Mouse (Mus musculus): ENCODE data around the gene Tcf25. TPM values are rescaled to one million over a fixed set of nuclear protein-coding genes. Genes with fewer than 3 reads are reported as not detected.

The Tcf25 gene
- polyA plus RNA-seq, 1 experiment from 2014 or later, result 144 TPM

DNA sequence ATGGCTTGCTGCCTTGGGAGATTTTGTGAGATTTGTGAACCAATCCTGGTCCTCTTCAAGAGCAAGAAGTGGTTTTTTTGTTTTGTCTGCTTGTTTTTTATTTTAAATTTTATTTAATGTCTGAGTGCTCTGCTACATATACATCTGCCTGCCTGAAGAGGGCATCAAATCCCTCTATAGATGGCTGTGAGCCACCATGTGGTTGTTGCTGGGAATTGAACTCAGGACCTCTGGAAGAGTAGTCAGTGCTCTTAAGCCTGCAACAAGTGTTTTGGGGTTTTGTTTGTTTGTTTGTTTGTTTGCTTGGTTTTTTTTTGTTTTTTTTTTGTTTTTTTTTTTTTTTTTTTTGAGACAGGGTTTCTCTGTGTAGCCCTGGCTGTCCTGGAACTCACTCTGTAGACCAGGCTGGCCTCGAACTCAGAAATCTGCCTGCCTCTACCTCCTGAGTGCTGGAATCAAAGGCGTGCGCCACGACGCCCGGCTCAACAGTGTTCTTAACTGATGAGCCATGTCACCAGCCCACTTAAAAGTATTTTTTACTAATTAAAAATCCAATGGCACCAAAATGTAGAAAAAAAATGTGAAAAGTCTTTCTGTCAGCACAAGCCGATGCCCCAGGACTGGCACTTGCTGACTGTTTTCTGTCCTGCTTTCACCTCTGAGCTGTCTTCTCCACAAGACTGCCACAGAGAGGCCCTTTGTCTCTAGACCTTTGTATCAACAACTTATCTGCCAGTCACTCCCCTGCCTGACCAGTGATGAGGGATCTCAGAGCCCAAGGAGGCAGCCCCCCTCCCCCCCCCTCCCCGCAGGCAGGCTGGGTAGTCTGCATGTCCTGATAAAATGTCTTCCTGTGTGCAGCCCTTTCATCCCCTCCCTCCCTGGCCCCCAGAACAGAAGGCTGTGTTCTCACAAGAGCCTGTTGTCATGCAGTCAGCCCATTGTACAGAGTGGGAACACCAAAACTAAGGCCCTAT is 42.7 kb downstream of the Tcf25 start:
- no peak for ATAC-seq
- 72% methylated on average over 8 of the region's 8 CpGs for WGBS
- TF ChIP-seq EP300 (IDR thresholded peaks at IDR 0.05) (no peak), CTCF (IDR thresholded peaks at IDR 0.05) (peak; percentile 47)
- Histone ChIP-seq H3K27me3 (replicated peaks; ENCODE audit: insufficient read depth, low read length) (peaks cover 15% of the 10 kb centered on the region), H3K4me2 (replicated peaks; ENCODE audit: low read depth, low read length) (no peak overlapping the region), H3K36me3 (ENCODE audit: insufficient read depth, low read length) (no peaks in the 10 kb centered on the region), H3K9ac (replicated peaks; ENCODE audit: low read depth) (no peak overlapping the region), H3K27ac (ENCODE audit: low read length) (no peak overlapping the region), H3K4me3 (ENCODE audit: low read depth, low read length) (no peak overlapping the region), H3K4me1 (ENCODE audit: insufficient read depth, low read depth, low read length) (no peaks in the 10 kb centered on the region), H3K9me3 (ENCODE audit: low read length) (no peaks in the 10 kb centered on the region)
- DNase-seq (ENCODE audit: low spot score), result no peak

DNA sequence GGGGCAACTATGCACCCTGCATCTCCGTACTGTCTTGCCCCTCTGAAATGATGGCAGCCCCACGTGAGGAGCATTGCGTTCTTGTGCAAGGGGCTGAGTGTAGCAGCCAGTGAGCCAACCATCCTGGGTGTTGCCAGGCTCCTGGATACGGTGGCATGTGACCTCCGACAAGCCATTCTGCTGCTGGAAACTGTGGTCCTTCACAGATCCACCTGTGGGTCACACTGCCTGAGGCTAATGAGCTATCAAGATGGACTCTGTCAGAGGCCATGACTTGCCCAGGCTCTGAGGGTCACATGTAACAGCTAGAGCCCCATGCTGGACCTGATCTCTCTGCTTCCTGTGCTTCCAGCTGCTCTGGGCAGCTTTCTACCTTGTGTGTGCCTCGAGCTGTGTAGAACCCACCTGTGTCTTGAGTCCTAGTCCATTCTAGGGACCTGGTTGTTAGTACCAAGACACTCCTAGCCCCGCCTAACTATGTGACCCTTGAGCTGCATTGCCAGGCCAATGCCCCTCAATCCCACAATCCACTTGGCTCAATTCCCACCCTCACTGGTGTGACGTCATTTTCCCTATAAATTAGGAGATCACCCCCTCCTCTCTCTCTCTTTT is 43.5 kb downstream of the Tcf25 start:
- no peak overlapping the region for H3K9ac ChIP-seq (replicated peaks; ENCODE audit: low read depth)
- no peak overlapping the region for H3K4me2 ChIP-seq (replicated peaks; ENCODE audit: low read depth, low read length)
- no peak for TF ChIP-seq CTCF (IDR thresholded peaks at IDR 0.05)
- no peak overlapping the region for H3K27ac ChIP-seq (ENCODE audit: low read length)
- no peak overlapping the region for H3K4me3 ChIP-seq (ENCODE audit: low read depth, low read length)
- H3K36me3 ChIP-seq (ENCODE audit: insufficient read depth, low read length), result no peaks in the 10 kb centered on the region
- H3K4me1 ChIP-seq (ENCODE audit: insufficient read depth, low read depth, low read length), result no peaks in the 10 kb centered on the region
- no peak for ATAC-seq
- peaks cover 7% of the 10 kb centered on the region; the same call in 1 of the 2 replicates for H3K27me3 ChIP-seq (replicated peaks; ENCODE audit: insufficient read depth, low read length)
- no peaks in the 10 kb centered on the region for H3K9me3 ChIP-seq (ENCODE audit: low read length)
- DNase-seq (ENCODE audit: low spot score), result no peak
- WGBS, result 57% methylated on average over 8 of the region's 8 CpGs

DNA sequence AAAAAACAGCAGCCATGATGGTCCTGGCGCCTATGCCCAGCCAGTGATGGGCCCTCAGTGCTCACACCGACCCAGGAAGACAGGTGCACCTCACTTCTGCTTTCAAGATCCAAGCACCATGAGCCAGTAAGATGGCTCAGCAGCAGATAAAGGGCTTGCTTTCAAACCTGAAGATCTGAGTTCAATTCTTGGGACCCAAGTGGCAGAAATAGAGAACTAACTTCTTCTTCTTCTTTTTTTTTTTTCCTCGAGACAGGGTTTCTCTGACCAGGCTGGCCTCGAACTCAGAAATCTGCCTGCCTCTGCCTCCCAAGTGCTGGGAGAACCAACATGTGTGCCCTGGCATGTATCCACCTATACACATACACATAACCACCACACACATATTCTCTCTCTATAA is 46.2 kb downstream of the Tcf25 start:
- no peak overlapping the region for H3K9ac ChIP-seq (replicated peaks; ENCODE audit: low read depth)
- no peak overlapping the region for H3K27ac ChIP-seq (ENCODE audit: low read length)
- H3K4me1 ChIP-seq (ENCODE audit: insufficient read depth, low read depth, low read length), result no peaks in the 10 kb centered on the region
- no peaks in the 10 kb centered on the region for H3K9me3 ChIP-seq (ENCODE audit: low read length)
- no peak for DNase-seq (ENCODE audit: low spot score)
- H3K4me3 ChIP-seq (ENCODE audit: low read depth, low read length), result no peak overlapping the region
- no peaks in the 10 kb centered on the region for H3K36me3 ChIP-seq (ENCODE audit: insufficient read depth, low read length)
- 70% methylated on average over 4 of the region's 4 CpGs for WGBS
- TF ChIP-seq CTCF (IDR thresholded peaks at IDR 0.05) (no peak), EP300 (IDR thresholded peaks at IDR 0.05) (no peak)
- no peaks in the 10 kb centered on the region for H3K27me3 ChIP-seq (replicated peaks; ENCODE audit: insufficient read depth, low read length)
- no peak for ATAC-seq
- H3K4me2 ChIP-seq (replicated peaks; ENCODE audit: low read depth, low read length), result no peak overlapping the region

DNA sequence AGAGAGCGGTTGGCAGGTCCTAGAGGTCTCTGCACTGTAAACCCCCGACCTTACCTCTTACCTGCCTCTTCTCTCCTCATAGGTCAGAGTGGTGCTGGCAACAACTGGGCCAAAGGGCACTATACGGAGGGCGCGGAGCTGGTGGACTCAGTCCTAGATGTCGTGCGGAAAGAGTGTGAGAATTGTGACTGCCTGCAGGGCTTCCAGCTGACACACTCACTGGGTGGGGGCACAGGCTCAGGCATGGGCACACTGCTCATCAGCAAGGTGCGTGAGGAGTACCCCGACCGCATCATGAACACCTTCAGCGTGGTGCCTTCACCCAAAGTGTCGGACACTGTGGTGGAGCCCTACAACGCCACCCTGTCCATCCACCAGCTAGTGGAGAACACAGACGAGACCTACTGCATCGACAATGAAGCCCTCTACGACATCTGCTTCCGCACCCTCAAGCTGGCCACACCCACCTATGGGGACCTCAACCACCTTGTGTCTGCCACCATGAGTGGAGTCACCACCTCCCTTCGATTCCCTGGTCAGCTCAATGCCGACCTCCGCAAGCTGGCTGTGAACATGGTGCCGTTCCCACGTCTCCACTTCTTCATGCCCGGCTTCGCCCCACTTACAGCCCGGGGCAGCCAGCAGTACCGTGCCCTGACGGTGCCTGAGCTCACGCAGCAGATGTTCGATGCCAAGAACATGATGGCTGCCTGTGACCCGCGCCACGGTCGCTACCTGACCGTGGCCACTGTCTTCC is 47.1 kb downstream of the Tcf25 start:
- Histone ChIP-seq H3K4me1 (ENCODE audit: insufficient read depth, low read depth, low read length) (no peaks in the 10 kb centered on the region), H3K36me3 (ENCODE audit: insufficient read depth, low read length) (no peaks in the 10 kb centered on the region), H3K27ac (ENCODE audit: low read length) (no peak overlapping the region), H3K9ac (replicated peaks; ENCODE audit: low read depth) (no peak overlapping the region), H3K4me2 (replicated peaks; ENCODE audit: low read depth, low read length) (no peak overlapping the region), H3K27me3 (replicated peaks; ENCODE audit: insufficient read depth, low read length) (no peaks in the 10 kb centered on the region), H3K9me3 (ENCODE audit: low read length) (no peaks in the 10 kb centered on the region), H3K4me3 (ENCODE audit: low read depth, low read length) (no peak overlapping the region)
- 88% methylated on average over 34 of the region's 34 CpGs for WGBS
- ATAC-seq, result no peak
- TF ChIP-seq EP300 (IDR thresholded peaks at IDR 0.05) (no peak), CTCF (IDR thresholded peaks at IDR 0.05) (no peak)
- DNase-seq (ENCODE audit: low spot score), result no peak

DNA sequence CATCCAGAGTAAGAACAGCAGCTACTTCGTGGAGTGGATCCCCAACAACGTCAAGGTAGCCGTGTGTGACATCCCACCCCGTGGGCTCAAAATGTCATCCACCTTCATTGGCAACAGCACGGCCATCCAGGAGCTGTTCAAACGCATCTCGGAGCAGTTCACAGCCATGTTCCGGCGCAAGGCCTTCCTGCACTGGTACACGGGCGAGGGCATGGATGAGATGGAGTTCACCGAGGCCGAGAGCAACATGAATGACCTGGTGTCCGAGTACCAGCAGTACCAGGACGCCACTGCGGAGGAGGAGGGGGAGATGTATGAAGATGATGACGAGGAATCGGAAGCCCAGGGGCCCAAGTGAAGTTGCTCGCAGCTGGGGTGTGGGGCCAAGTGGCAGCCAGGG is 47.8 kb downstream of the Tcf25 start:
- Histone ChIP-seq H3K9ac (replicated peaks; ENCODE audit: low read depth) (no peak overlapping the region), H3K4me3 (ENCODE audit: low read depth, low read length) (no peak overlapping the region), H3K27me3 (replicated peaks; ENCODE audit: insufficient read depth, low read length) (no peaks in the 10 kb centered on the region), H3K4me1 (ENCODE audit: insufficient read depth, low read depth, low read length) (no peaks in the 10 kb centered on the region), H3K4me2 (replicated peaks; ENCODE audit: low read depth, low read length) (no peak overlapping the region), H3K27ac (ENCODE audit: low read length) (no peak overlapping the region), H3K36me3 (ENCODE audit: insufficient read depth, low read length) (no peaks in the 10 kb centered on the region), H3K9me3 (ENCODE audit: low read length) (no peaks in the 10 kb centered on the region)
- 85% methylated on average over 19 of the region's 19 CpGs for WGBS
- no peak for DNase-seq (ENCODE audit: low spot score)
- no peak for ATAC-seq
- no peak for TF ChIP-seq EP300 (IDR thresholded peaks at IDR 0.05)
- TF ChIP-seq CTCF (IDR thresholded peaks at IDR 0.05), result no peak
